Mouse (Mus musculus) frontal cortex, postnatal 25 days (tissue): Measurements from ENCODE around the gene Dennd1a.

ENCODE experiments used
- DNase-seq, 2 experiments: peaks; one replicate each; pipeline ENCODE4 v3.0.0; 2022; ENCODE audit warnings: low spot score in 2 of 2

Gene Dennd1a

GRCm38 (mm10) chr2:38229882-38230281 is 57.3 kb downstream of the Dennd1a start:
- DNase-seq = no peak

- DNase-seq = no peak
These were observed 63.4 kb downstream of the Dennd1a start for GRCm38 (mm10) chr2:38223759-38224158.

- DNase-seq = no peak
These were observed 65.7 kb downstream of the Dennd1a start for GRCm38 (mm10) chr2:38221461-38221860.

- DNase-seq = no peak
These were observed 66.3 kb downstream of the Dennd1a start for GRCm38 (mm10) chr2:38220687-38221435.

- no peak for DNase-seq
These were observed 67.5 kb downstream of the Dennd1a start for GRCm38 (mm10) chr2:38219666-38220065.

- no peak for DNase-seq
These were observed 74.1 kb downstream of the Dennd1a start for GRCm38 (mm10) chr2:38213041-38213440.

- DNase-seq = no peak
These were observed 75.8 kb downstream of the Dennd1a start for GRCm38 (mm10) chr2:38211426-38211825.

- DNase-seq = no peak
These were observed 79.4 kb downstream of the Dennd1a start for GRCm38 (mm10) chr2:38207752-38208151.

- DNase-seq = no peak
These were observed 81.9 kb downstream of the Dennd1a start for GRCm38 (mm10) chr2:38205281-38205680.

GRCm38 (mm10) chr2:38204696-38205095 is 82.5 kb downstream of the Dennd1a start:
- no peak for DNase-seq

- no peak for DNase-seq
These were observed 89.1 kb downstream of the Dennd1a start for GRCm38 (mm10) chr2:38198072-38198471.

- DNase-seq = no peak
These were observed 90.8 kb downstream of the Dennd1a start for GRCm38 (mm10) chr2:38196199-38197060.

- DNase-seq = no peak
These were observed 95.2 kb downstream of the Dennd1a start for GRCm38 (mm10) chr2:38192007-38192406.

GRCm38 (mm10) chr2:38191601-38192000 is 95.6 kb downstream of the Dennd1a start:
- no peak for DNase-seq

- DNase-seq = no peak
These were observed 100.8 kb downstream of the Dennd1a start for GRCm38 (mm10) chr2:38186438-38186837.

- no peak for DNase-seq
These were observed 102.2 kb downstream of the Dennd1a start for GRCm38 (mm10) chr2:38184977-38185376.

- DNase-seq = no peak
These were observed 103.3 kb downstream of the Dennd1a start for GRCm38 (mm10) chr2:38183881-38184280.

- no peak for DNase-seq
These were observed 104.9 kb downstream of the Dennd1a start for GRCm38 (mm10) chr2:38182283-38182682.

- no peak for DNase-seq
These were observed 109.6 kb downstream of the Dennd1a start for GRCm38 (mm10) chr2:38177583-38177978.

GRCm38 (mm10) chr2:38176870-38177582 is 110.2 kb downstream of the Dennd1a start:
- no peak for DNase-seq

GRCm38 (mm10) chr2:38175276-38175675 is 111.9 kb downstream of the Dennd1a start:
- no peak for DNase-seq

- no peak for DNase-seq
These were observed 118.6 kb downstream of the Dennd1a start for GRCm38 (mm10) chr2:38168606-38169005.
